Mouse (Mus musculus) effector memory CD4-positive, alpha-beta T cell, adult 5 months (primary cell): ENCODE measurements around the gene Tnk1. TPM values are rescaled to one million over a fixed set of nuclear protein-coding genes. Genes with fewer than 3 reads are reported as not detected.

Experiments used
- polyA plus RNA-seq: library from polyadenylated mRNA; unstranded; fragments of 100-300 nt; shearing (Covaris generic); gene quantifications from one replicate; pipeline ENCODE4 v1.2.1, GENCODE M21; 2017

Gene Tnk1
- not detected for polyA plus RNA-seq

GRCm38 (mm10) chr11:69858113-69858998 is at the start of gene Tnk1:
Tnk1 (minus strand) TSS chr11:69858730.

DNA sequence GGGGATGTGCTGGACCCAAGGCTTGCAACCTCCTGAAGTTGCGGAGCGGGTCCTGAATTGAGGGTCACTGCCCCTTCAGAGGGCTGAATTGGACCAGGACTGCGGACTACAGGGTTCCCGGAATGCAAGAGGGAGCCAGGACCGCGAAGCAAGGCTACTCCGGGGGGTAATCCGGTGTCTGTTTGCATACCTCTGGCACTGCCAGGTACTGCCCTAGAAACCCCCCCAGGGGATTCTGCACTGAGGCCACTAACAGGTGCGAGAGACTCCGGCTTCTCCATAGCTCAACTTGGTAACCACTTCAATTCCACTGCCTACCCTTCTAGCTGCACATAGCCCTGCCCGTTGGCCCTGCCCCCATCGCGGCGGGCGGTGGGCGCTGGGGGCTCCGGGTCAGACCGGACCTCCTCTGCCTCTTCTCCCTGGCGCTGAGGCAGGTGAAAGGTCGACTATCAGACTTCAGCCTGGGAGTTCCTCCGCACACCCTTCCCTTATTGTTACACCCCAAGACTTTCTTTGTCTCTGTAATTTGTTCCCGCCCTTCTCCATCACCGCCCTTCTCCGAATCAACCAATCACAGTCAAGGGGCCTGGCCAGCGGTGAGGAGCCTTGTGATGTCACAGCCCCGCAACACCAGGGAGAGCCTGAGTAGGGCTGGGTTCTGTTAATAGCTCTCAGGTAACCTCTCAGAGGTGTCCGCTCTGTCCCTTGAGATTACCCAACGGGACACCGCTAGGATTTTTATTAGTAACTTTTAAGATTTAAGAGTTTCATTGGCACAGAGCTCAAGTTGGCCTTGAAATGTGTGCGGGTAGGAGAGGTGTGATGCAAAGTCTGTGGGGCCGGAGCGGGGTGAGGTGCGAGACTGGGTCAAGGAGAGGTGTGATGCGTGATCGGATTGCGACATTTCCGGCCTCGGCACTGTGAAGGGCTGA is 42.2 kb upstream of the Tnk1 start, which contains the start of the genes 2810408A11Rik and Neurl4:
2810408A11Rik (minus strand) TSS at position 517 of the 935 bp plus-strand sequence.
Neurl4 (plus strand) TSS at position 602 of the 935 bp plus-strand sequence.

DNA sequence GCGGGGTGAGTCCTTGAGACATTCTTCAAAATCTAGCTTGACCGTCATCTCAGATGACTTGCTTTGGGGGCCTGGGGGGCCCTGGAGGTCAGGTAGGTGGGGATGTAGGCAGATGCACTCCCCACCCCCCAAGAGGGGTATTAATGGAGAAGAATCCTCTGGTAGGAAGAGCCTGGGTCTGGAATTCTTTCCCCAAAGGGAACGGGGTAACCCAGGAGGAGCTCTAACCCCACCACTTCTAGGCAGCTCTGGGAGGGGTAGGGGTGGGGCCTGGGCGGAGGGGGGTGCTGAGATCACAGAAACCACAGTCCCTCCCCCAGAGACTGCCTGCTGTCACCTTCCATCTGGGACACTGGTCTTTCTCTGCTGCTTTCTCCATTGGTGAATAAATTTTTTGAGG is 36.8 kb upstream of the Tnk1 start, which contains the start of gene Acap1:
Acap1 (minus strand) TSS at position 249 of the 400 bp plus-strand sequence.

GRCm38 (mm10) chr11:69880853-69881603 is 22.5 kb upstream of the Tnk1 start, which contains the start of gene Kctd11:
Kctd11 (minus strand) TSS chr11:69881406.

DNA sequence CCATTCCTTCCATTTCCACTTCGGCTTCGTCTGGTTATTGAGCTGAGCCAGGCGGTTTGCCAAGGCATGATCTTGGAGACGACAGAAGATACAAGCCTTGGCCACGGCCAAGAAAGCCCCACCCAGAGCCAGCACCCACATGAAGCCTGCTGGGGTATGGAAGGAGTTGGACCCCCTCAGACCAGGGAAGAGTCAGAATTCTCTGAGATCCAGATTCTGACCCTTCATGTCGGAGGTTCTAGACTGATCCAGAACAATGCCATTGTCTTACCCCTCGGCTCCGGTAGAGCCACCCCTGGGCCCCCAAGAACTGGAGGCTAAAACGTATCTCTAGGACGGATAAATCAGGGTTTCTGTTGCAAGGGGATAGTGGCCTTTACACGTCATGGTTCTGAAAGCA is 19.3 kb upstream of the Tnk1 start, which contains the start of gene Tmem95:
Tmem95 (minus strand) TSS at position 141 of the 400 bp plus-strand sequence.

GRCm38 (mm10) chr11:69846198-69846680 is 12.3 kb downstream of the Tnk1 start, which contains the start of gene Plscr3:
Plscr3 (plus strand) TSS chr11:69846376.

GRCm38 (mm10) chr11:69837952-69838713 is 20.4 kb downstream of the Tnk1 start, which contains the start of gene Tmem256:
Tmem256 (plus strand) TSS chr11:69838514.

GRCm38 (mm10) chr11:69837604-69837951 is 21.0 kb downstream of the Tnk1 start, which contains the start of gene Nlgn2:
Nlgn2 (minus strand) TSS chr11:69837784.

DNA sequence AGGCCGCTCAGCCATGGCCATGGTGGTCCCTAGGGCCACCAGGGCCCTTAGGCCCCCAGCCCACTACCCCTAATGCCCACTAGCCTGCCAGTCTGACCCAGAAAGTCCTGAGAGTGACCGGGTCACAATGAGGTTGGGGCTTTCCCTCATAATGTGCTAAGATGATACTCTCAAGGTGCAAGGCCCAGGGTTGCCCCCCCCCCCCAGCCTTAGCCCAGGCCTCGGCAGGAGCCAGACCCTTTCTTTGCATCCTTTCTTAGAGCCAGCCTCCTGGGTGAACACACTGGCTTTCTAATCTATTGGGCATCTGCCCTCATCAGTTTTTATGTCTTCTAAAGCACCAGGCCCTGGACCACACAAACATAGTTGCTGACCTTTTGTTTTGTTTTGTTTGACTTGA is 36.5 kb downstream of the Tnk1 start, which contains the start of gene Spem1:
Spem1 (minus strand) TSS at position 101 of the 400 bp plus-strand sequence.

GRCm38 (mm10) chr11:69818365-69818764 is 40.2 kb downstream of the Tnk1 start, which contains the start of gene Spem2:
Spem2 (minus strand) TSS chr11:69818465.

DNA sequence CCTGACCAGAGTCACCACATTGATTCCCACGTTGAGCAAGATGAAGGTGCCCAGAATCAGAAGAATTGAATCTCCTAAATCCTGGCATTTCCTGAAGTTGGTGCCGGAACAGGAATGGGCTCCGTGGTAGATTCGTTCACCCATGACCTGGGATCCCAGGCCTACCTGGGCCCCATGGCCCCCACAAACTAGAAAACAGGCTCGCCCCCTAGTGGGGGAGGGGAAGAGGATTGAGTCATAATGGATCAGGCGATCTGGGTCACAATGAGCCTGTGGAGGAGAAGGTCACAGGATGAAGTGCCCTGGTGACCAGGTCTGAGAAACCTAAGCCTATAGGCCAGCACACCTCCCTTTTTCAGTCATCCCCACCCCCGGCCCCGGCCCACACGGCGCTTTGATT is 43.4 kb downstream of the Tnk1 start, which contains the start of gene Gm39566:
Gm39566 (minus strand) TSS at position 144 of the 400 bp plus-strand sequence.

GRCm38 (mm10) chr11:69804972-69805909 is 53.3 kb downstream of the Tnk1 start, which contains the start of gene Tmem102:
Tmem102 (minus strand) TSS chr11:69805624.

DNA sequence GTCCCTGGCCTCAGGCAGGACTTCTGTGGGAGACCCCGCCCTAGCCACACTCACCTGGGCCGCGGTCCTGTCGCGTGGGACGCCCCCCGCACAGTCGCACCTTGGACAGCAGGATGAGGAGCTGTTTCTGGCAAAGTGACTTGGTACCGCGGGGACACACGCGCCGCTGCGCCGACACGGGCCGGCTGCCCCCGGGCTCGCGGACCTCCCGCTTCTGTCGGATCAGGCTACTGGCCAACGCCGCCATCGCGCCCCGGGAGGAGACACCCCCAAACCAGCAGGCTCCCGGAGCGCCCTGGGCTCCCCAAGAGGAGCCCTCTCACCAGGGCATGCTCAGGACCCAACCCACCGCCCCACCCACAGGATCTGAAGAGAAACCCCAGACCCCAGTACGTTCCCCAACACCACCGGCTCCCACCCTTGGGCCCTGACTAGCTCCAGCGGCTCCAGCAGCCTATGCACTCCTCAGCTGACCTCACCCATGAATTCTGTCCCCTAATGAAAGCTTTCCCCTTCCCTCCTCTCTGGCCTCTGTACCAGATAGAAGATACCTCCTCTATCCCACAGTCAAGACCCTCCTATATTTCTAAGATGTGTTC is 57.1 kb downstream of the Tnk1 start, which contains the start of gene Fgf11:
Fgf11 (minus strand) TSS at position 479 of the 599 bp plus-strand sequence.

Other genes with a start within 250 kb of the Tnk1 start
- not detected for gene Shbg, start 240.8 kb downstream of the Tnk1 start, polyA plus RNA-seq
- gene Sat2, start 236.7 kb downstream of the Tnk1 start, polyA plus RNA-seq, result not detected
- 70.3 TPM for gene Fxr2, start 225.7 kb downstream of the Tnk1 start, polyA plus RNA-seq
- gene Sox15, start 203.4 kb downstream of the Tnk1 start, polyA plus RNA-seq, result not detected
- gene Mpdu1, start 196.1 kb downstream of the Tnk1 start, polyA plus RNA-seq, result 39.4 TPM
- gene Cd68, start 192.6 kb downstream of the Tnk1 start, polyA plus RNA-seq, result 4.3 TPM
- gene Eif4a1, start 186.3 kb downstream of the Tnk1 start, polyA plus RNA-seq, result 908 TPM
- gene Senp3, start 176.6 kb downstream of the Tnk1 start, polyA plus RNA-seq, result 32.0 TPM
- gene Tnfsf13, start 172.9 kb downstream of the Tnk1 start, polyA plus RNA-seq, result not detected
- not detected for gene Tnfsf12, start 162.9 kb downstream of the Tnk1 start, polyA plus RNA-seq
- not detected for gene Tnfsfm13, start 162.6 kb downstream of the Tnk1 start, polyA plus RNA-seq
- gene Polr2a, start 100.1 kb downstream of the Tnk1 start, polyA plus RNA-seq, result 60.5 TPM
- gene Slc35g3, start 96.8 kb downstream of the Tnk1 start, polyA plus RNA-seq, result not detected
- 7.6 TPM for gene Zbtb4, start 92.8 kb downstream of the Tnk1 start, polyA plus RNA-seq
- 1.4 TPM for gene Chrnb1, start 62.8 kb downstream of the Tnk1 start, polyA plus RNA-seq
- gene Fgf11, start 56.9 kb downstream of the Tnk1 start, polyA plus RNA-seq, result not detected
- gene Tmem102, start 53.1 kb downstream of the Tnk1 start, polyA plus RNA-seq, result not detected
- gene Gm39566, start 43.4 kb downstream of the Tnk1 start, polyA plus RNA-seq, result not detected
- gene Spem2, start 40.3 kb downstream of the Tnk1 start, polyA plus RNA-seq, result not detected
- not detected for gene Spem1, start 36.5 kb downstream of the Tnk1 start, polyA plus RNA-seq
- gene Nlgn2, start 20.9 kb downstream of the Tnk1 start, polyA plus RNA-seq, result not detected
- 42.5 TPM for gene Tmem256, start 20.2 kb downstream of the Tnk1 start, polyA plus RNA-seq
- 9.2 TPM for gene Plscr3, start 12.4 kb downstream of the Tnk1 start, polyA plus RNA-seq
- gene Tmem95, start 19.3 kb upstream of the Tnk1 start, polyA plus RNA-seq, result not detected
- gene Kctd11, start 22.7 kb upstream of the Tnk1 start, polyA plus RNA-seq, result 0.11 TPM
- gene Acap1, start 36.8 kb upstream of the Tnk1 start, polyA plus RNA-seq, result 462 TPM
- gene 2810408A11Rik, start 42.3 kb upstream of the Tnk1 start, polyA plus RNA-seq, result 0.80 TPM
- 5.4 TPM for gene Neurl4, start 42.3 kb upstream of the Tnk1 start, polyA plus RNA-seq
- gene Gps2, start 55.2 kb upstream of the Tnk1 start, polyA plus RNA-seq, result 200 TPM
- gene Eif5a, start 63.2 kb upstream of the Tnk1 start, polyA plus RNA-seq, result 977 TPM
- not detected for gene Ybx2, start 77.1 kb upstream of the Tnk1 start, polyA plus RNA-seq
- not detected for gene Slc2a4, start 89.5 kb upstream of the Tnk1 start, polyA plus RNA-seq
- gene Cldn7, start 106.0 kb upstream of the Tnk1 start, polyA plus RNA-seq, result not detected
- 41.4 TPM for gene Ctdnep1, start 122.4 kb upstream of the Tnk1 start, polyA plus RNA-seq
- gene Elp5, start 123.8 kb upstream of the Tnk1 start, polyA plus RNA-seq, result 50.5 TPM
- gene Gabarap, start 132.4 kb upstream of the Tnk1 start, polyA plus RNA-seq, result 366 TPM
- gene Phf23, start 137.0 kb upstream of the Tnk1 start, polyA plus RNA-seq, result 52.0 TPM
- gene Dvl2, start 141.9 kb upstream of the Tnk1 start, polyA plus RNA-seq, result 20.9 TPM
- gene Acadvl, start 156.7 kb upstream of the Tnk1 start, polyA plus RNA-seq, result 83.6 TPM
- 4.6 TPM for gene Dlg4, start 158.2 kb upstream of the Tnk1 start, polyA plus RNA-seq
- gene Asgr1, start 195.4 kb upstream of the Tnk1 start, polyA plus RNA-seq, result not detected
- not detected for gene Asgr2, start 233.9 kb upstream of the Tnk1 start, polyA plus RNA-seq